ENCODE assay signal across 8 mouse cellular contexts in genomic region chr10:7600647-7601046, GRCm38 (mm10). TPM values are rescaled to one million over a fixed set of nuclear protein-coding genes. Genes with fewer than 3 reads are reported as not detected.
A peak's percentile ranks its signal among the peaks of the same experiment; 100 is the strongest.
DNase-seq lines count a peak whose midpoint lies in the region; ATAC-seq and TF ChIP-seq lines count a peak whose summit lies in the region.

No protein-coding gene starts in this region.

- no peaks in the 10 kb centered on the region for H3K4me1 ChIP-seq in lung, embryonic 14.5 days (ENCODE audit: insufficient read depth)

- no peaks in the 10 kb centered on the region for H3K9me3 ChIP-seq in lung, embryonic 14.5 days (ENCODE audit: low read depth, low read length)

- no peaks in the 10 kb centered on the region for H3K27me3 ChIP-seq in lung, embryonic 14.5 days (ENCODE audit: insufficient read depth, low read length)

- no peaks in the 10 kb centered on the region for H3K36me3 ChIP-seq in lung, embryonic 14.5 days (ENCODE audit: insufficient read depth)

- peak; percentile 70; the same call in 1 of the 2 replicates for ATAC-seq in lung, embryonic 14.5 days (ENCODE audit: insufficient read depth)

- DNase-seq in CD4-positive helper T cell, adult 2 months (ENCODE audit: low read depth, low spot score), result peak; percentile 73
- DNase-seq in adrenal gland, adult (ENCODE audit: inconsistent age in 2 of 2, low spot score in 1 of 2), result peak; percentile 73 to 93
- peak; percentile 85 for DNase-seq in embryo, embryonic 10.5 days (ENCODE audit: low spot score)
- DNase-seq in gastrocnemius, postnatal 4 days (ENCODE audit: low spot score in 2 of 2), result peak; percentile 55 to 65
- DNase-seq in kidney, postnatal 36 days, result peak; percentile 70 to 88
- DNase-seq in lung, embryonic 14.5 days, result peak; percentile 86
- peak; percentile 50 for DNase-seq in retina, adult 2 months (ENCODE audit: low read depth, low spot score)
- DNase-seq in thymus, postnatal 36 days, result peak; percentile 70 to 79

- no peak overlapping the region for H3K27ac ChIP-seq in lung, embryonic 14.5 days (ENCODE audit: low read depth)

- 13% methylated on average over 6 of the region's 6 CpGs for WGBS in lung, embryonic 14.5 days

- H3K4me3 ChIP-seq in lung, embryonic 14.5 days (ENCODE audit: low read depth, low read length), result no peak overlapping the region

- peak; percentile 92 for TF ChIP-seq CTCF in lung, embryonic 14.5 days (IDR thresholded peaks at IDR 0.05; ENCODE audit: low read depth)

- H3K9ac ChIP-seq in lung, embryonic 14.5 days, result no peak overlapping the region

- no peak overlapping the region for H3K4me2 ChIP-seq in lung, embryonic 14.5 days

RNA-seq across cellular contexts. Expression of gene Lrp11, which starts 11.0 kb away (rescaled TPM):
- total RNA-seq in gastrocnemius, postnatal 4 days (2021), result 1 to 10 TPM; 1.8 to 2.6 TPM
- 6.3 and 7.4 TPM in 2 replicates for polyA plus RNA-seq in lung, embryonic 14.5 days (2014; fragmentation: Nextera tagmentation; extraction: Ambion mirVana)
